Mouse (Mus musculus) right cerebral cortex, postnatal 14 days (tissue): ENCODE measurements around the gene Erbb2.

Source experiments
- DNase-seq: peaks from one replicate; pipeline ENCODE4 v3.0.0; 2022

Erbb2 gene

GRCm38 (mm10) chr11:98459071-98459741 lies 46.9 kb downstream of the Erbb2 start:
- DNase-seq = no peak

- DNase-seq = no peak
These were observed 47.6 kb downstream of the Erbb2 start for GRCm38 (mm10) chr11:98459860-98460259.

GRCm38 (mm10) chr11:98461109-98461720 lies 48.9 kb downstream of the Erbb2 start:
- DNase-seq = no peak

- DNase-seq = no peak
These were observed 50.0 kb downstream of the Erbb2 start for GRCm38 (mm10) chr11:98462255-98462654.

- no peak for DNase-seq
These were observed 51.6 kb downstream of the Erbb2 start for GRCm38 (mm10) chr11:98463911-98464310.

GRCm38 (mm10) chr11:98464516-98464915 lies 52.2 kb downstream of the Erbb2 start:
- DNase-seq = no peak

- DNase-seq = no peak
These were observed 57.8 kb downstream of the Erbb2 start for GRCm38 (mm10) chr11:98469761-98470714.

GRCm38 (mm10) chr11:98470795-98471194 lies 58.5 kb downstream of the Erbb2 start:
- DNase-seq = no peak

GRCm38 (mm10) chr11:98472696-98473095 lies 60.4 kb downstream of the Erbb2 start:
- DNase-seq = no peak

GRCm38 (mm10) chr11:98473916-98474479 lies 61.7 kb downstream of the Erbb2 start:
- DNase-seq = no peak

- DNase-seq = no peak
These were observed 62.7 kb downstream of the Erbb2 start for GRCm38 (mm10) chr11:98474967-98475366.

- no peak for DNase-seq
These were observed 63.6 kb downstream of the Erbb2 start for GRCm38 (mm10) chr11:98475630-98476433.

- DNase-seq = no peak
These were observed 64.2 kb downstream of the Erbb2 start for GRCm38 (mm10) chr11:98476434-98476807.

- DNase-seq = no peak
These were observed 64.9 kb downstream of the Erbb2 start for GRCm38 (mm10) chr11:98477011-98477701.

- DNase-seq = no peak
These were observed 67.0 kb downstream of the Erbb2 start for GRCm38 (mm10) chr11:98479026-98479939.

- DNase-seq = no peak
These were observed 67.7 kb downstream of the Erbb2 start for GRCm38 (mm10) chr11:98479940-98480497.

- no peak for DNase-seq
These were observed 69.0 kb downstream of the Erbb2 start for GRCm38 (mm10) chr11:98481231-98481630.

- no peak for DNase-seq
These were observed 69.8 kb downstream of the Erbb2 start for GRCm38 (mm10) chr11:98482067-98482466.

GRCm38 (mm10) chr11:98485749-98486148 lies 73.5 kb downstream of the Erbb2 start:
- DNase-seq = no peak
